Comparison of ENCODE assay signal across 9 mouse cellular contexts in genomic region chr5:125395008-125395407, GRCm38 (mm10). TPM values are rescaled to one million over a fixed set of nuclear protein-coding genes. Genes with fewer than 3 reads are reported as not detected.
DNase-seq lines count a peak whose midpoint lies in the region; ATAC-seq and TF ChIP-seq lines count a peak whose summit lies in the region.
"Had no signal": no experiment of that assay in that cellular context is flagged by ENCODE, and none has a peak within 500 bp of the region (broad histone marks: within the 10 kb centered on the region; RNA-seq: fewer than 3 reads in every experiment).

No protein-coding gene starts in this region.

- TF ChIP-seq CTCF in ES-Bruce4 (IDR thresholded peaks at IDR 0.05; ENCODE audit: low read depth, low read length), result no peak

- no peak overlapping the region for H3K4me3 ChIP-seq in heart, embryonic 10.5 days
- no peak overlapping the region for H3K4me3 ChIP-seq in ES-Bruce4 (ENCODE audit: low read depth, low read length)
- H3K4me3 ChIP-seq in heart, embryonic 16.5 days (ENCODE audit: low read length), result no peak overlapping the region
- H3K4me3 ChIP-seq in macrophage (ENCODE audit: inconsistent target), result no peak overlapping the region

- H3K4me1 ChIP-seq in heart, embryonic 10.5 days, result peaks cover 37% of the 10 kb centered on the region
- no peaks in the 10 kb centered on the region for H3K4me1 ChIP-seq in ES-Bruce4 (ENCODE audit: control insufficient read depth, insufficient read depth, low read length)
- peaks cover 39% of the 10 kb centered on the region for H3K4me1 ChIP-seq in heart, embryonic 16.5 days (ENCODE audit: control insufficient read depth, insufficient read depth, low read length)

- H3K4me2 ChIP-seq in heart, embryonic 16.5 days (ENCODE audit: low read depth, low read length), result peak overlapping the region; percentile 73; the same call in 1 of the 2 replicates

- no peaks in the 10 kb centered on the region for H3K9me3 ChIP-seq in heart, embryonic 10.5 days
- H3K9me3 ChIP-seq in ES-Bruce4 (replicated peaks; ENCODE audit: control insufficient read depth, insufficient read depth, low read length, poor library complexity, severe bottlenecking), result no peaks in the 10 kb centered on the region
- no peaks in the 10 kb centered on the region for H3K9me3 ChIP-seq in heart, embryonic 16.5 days (replicated peaks; ENCODE audit: control insufficient read depth, low read length)

- H3K9ac ChIP-seq in ES-Bruce4 (ENCODE audit: low read depth, poor library complexity, severe bottlenecking), result peak overlapping the region; percentile 68
- no peak overlapping the region; the same call in 1 of the 2 replicates for H3K9ac ChIP-seq in heart, embryonic 16.5 days (ENCODE audit: low read length)

- no peak for ATAC-seq in heart, embryonic 16.5 days (replicated peaks; ENCODE audit: extremely low read depth, insufficient read depth, low FRiP score)
- ATAC-seq in monocyte, adult 5-6 weeks (replicated peaks; ENCODE audit: insufficient number of reproducible peaks, low FRiP score, low TSS enrichment, poor library complexity, severe bottlenecking), result no peak

- no peak for TF ChIP-seq POLR2A in ES-Bruce4 (IDR thresholded peaks at IDR 0.05; ENCODE audit: insufficient read depth, low read length)

- no peak for TF ChIP-seq EP300 in ES-Bruce4 (IDR thresholded peaks at IDR 0.05; ENCODE audit: insufficient read depth, low read depth, low read length)

- no peaks in the 10 kb centered on the region for H3K36me3 ChIP-seq in heart, embryonic 10.5 days
- no peaks in the 10 kb centered on the region for H3K36me3 ChIP-seq in ES-Bruce4 (ENCODE audit: control insufficient read depth, insufficient read depth, low read length, poor library complexity, severe bottlenecking)
- H3K36me3 ChIP-seq in heart, embryonic 16.5 days (ENCODE audit: control insufficient read depth, insufficient read depth), result no peaks in the 10 kb centered on the region
- H3K36me3 ChIP-seq in macrophage (ENCODE audit: inconsistent target), result no peaks in the 10 kb centered on the region

- no peaks in the 10 kb centered on the region; the same call in 1 of the 2 replicates for H3K27me3 ChIP-seq in heart, embryonic 10.5 days (ENCODE audit: insufficient read depth, poor library complexity, severe bottlenecking)
- no peaks in the 10 kb centered on the region for H3K27me3 ChIP-seq in ES-Bruce4 (ENCODE audit: control insufficient read depth, insufficient read depth, low read length, poor library complexity, severe bottlenecking)
- no peaks in the 10 kb centered on the region for H3K27me3 ChIP-seq in heart, embryonic 16.5 days (ENCODE audit: control insufficient read depth, insufficient read depth, low read length)

- H3K27ac ChIP-seq in heart, embryonic 10.5 days, result peak overlapping the region; percentile 100
- H3K27ac ChIP-seq in ES-Bruce4 (ENCODE audit: insufficient read depth, low read length), result peak overlapping the region; percentile 95; the same call in 1 of the 2 replicates
- H3K27ac ChIP-seq in heart, embryonic 16.5 days (ENCODE audit: low read length), result peak overlapping the region; percentile 96
- peak overlapping the region; percentile 100 for H3K27ac ChIP-seq in macrophage

- DNase-seq in heart, embryonic 10.5 days (ENCODE audit: low spot score), result no peak
- DNase-seq in heart, postnatal 4 days, result no peak
- no peak for DNase-seq in spleen, adult 12 weeks (ENCODE audit: low spot score)
- DNase-seq in lung, postnatal 25 days (ENCODE audit: low spot score), result no peak
- DNase-seq: thymus, adult 18-20 months had no signal

- 65% methylated on average over 3 of the region's 3 CpGs for WGBS in heart, embryonic 10.5 days
- 60% methylated on average over 3 of the region's 3 CpGs for WGBS in heart, embryonic 16.5 days
- 25% methylated on average over 3 of the region's 3 CpGs for WGBS in macrophage (ENCODE audit: missing documents)

- peaks cover 22% of the 10 kb centered on the region; the same call in 1 of the 2 replicates for H3K79me2 ChIP-seq in macrophage (ENCODE audit: inconsistent target)

RNA-seq across cellular contexts. Expression of gene Ubc, which starts 5.0 kb away (rescaled TPM):
- 921 and 966 TPM in 2 replicates for polyA plus RNA-seq in heart, embryonic 10.5 days (2016; fragmentation: Nextera tagmentation; extraction: Ambion mirVana)
- 100 to 1,000 TPM; 781 to 834 TPM for total RNA-seq in heart, postnatal 4 days (2021)
- polyA plus RNA-seq in ES-Bruce4 (2011; ENCODE audit: insufficient read depth, insufficient read length, low read depth, missing spikeins) (329 and 334 TPM in 2 replicates), macrophage (2018) (431 to 1,072 TPM (median 940 TPM) in 3 replicates)
- polyA plus RNA-seq in heart, embryonic 16.5 days (2015; fragmentation: Nextera tagmentation; extraction: Ambion mirVana), result 928 and 945 TPM in 2 replicates
- total RNA-seq in macrophage (2018; cell fraction: chromatin; rRNA removed), result 100 to 1,000 TPM in 23 of 26 experiments, 10 to 100 TPM in 3; 63.9 to 507 (median 213) TPM
- 1,000 to 10,000 TPM in 21 of 26 experiments, 100 to 1,000 TPM in 5; 601 to 2,041 (median 1,305) TPM for total RNA-seq in macrophage (2018; cell fraction: cytosol; rRNA removed)
- 100 to 1,000 TPM; 220 to 953 (median 671) TPM for total RNA-seq in macrophage (2018; cell fraction: nucleus; rRNA removed)
- total RNA-seq in monocyte, adult 5-6 weeks (2017), result 791 to 1,058 TPM (median 1,006 TPM) in 3 replicates

RNA-seq across cellular contexts. Expression of gene Gm10382, which starts 5.9 kb away (rescaled TPM):
- polyA plus RNA-seq in heart, embryonic 10.5 days (2016; fragmentation: Nextera tagmentation; extraction: Ambion mirVana), result 0.34 and 0.67 TPM in 2 replicates
- under 1 TPM; 0.21 to 0.29 TPM for total RNA-seq in heart, postnatal 4 days (2021)
- polyA plus RNA-seq in ES-Bruce4 (2011; ENCODE audit: insufficient read depth, insufficient read length, low read depth, missing spikeins), result not detected in 2 replicates
- polyA plus RNA-seq in heart, embryonic 16.5 days (2015; fragmentation: Nextera tagmentation; extraction: Ambion mirVana), result 0.27 and 0.30 TPM in 2 replicates
- 1 to 10 TPM in 20 of 26 experiments, under 1 TPM in 5, not detected in 1; 0.41 to 6.7 (median 1.5) TPM for total RNA-seq in macrophage (2018; cell fraction: chromatin; rRNA removed)
- under 1 TPM in 20 of 26 experiments, not detected in 6; 0.05 to 0.63 (median 0.18) TPM for total RNA-seq in macrophage (2018; cell fraction: cytosol; rRNA removed)
- total RNA-seq in macrophage (2018; cell fraction: nucleus; rRNA removed), result 10 to 100 TPM in 1 of 26 experiments, 1 to 10 TPM in 18, under 1 TPM in 4, not detected in 3; 0.60 to 10.9 (median 2.2) TPM
- not detected in 3 replicates for polyA plus RNA-seq in macrophage (2018)
- total RNA-seq in monocyte, adult 5-6 weeks (2017), result 2.9 TPM in 1 of 3 replicates, not detected in the others

RNA-seq across cellular contexts. Expression of gene Dhx37, which starts 38.9 kb away (rescaled TPM):
- polyA plus RNA-seq in heart, embryonic 10.5 days (2016; fragmentation: Nextera tagmentation; extraction: Ambion mirVana), result 15.9 and 18.7 TPM in 2 replicates
- total RNA-seq in heart, postnatal 4 days (2021), result 10 to 100 TPM; 13.6 to 14.6 TPM
- polyA plus RNA-seq in ES-Bruce4 (2011; ENCODE audit: insufficient read depth, insufficient read length, low read depth, missing spikeins), result 35.2 and 42.3 TPM in 2 replicates
- polyA plus RNA-seq in heart, embryonic 16.5 days (2015; fragmentation: Nextera tagmentation; extraction: Ambion mirVana), result 8.5 and 10.5 TPM in 2 replicates
- total RNA-seq in macrophage (2018; cell fraction: chromatin; rRNA removed), result 10 to 100 TPM in 21 of 26 experiments, 1 to 10 TPM in 5; 4.6 to 34.3 (median 17.3) TPM
- 10 to 100 TPM in 6 of 26 experiments, 1 to 10 TPM in 20; 5.1 to 12.6 (median 8.3) TPM for total RNA-seq in macrophage (2018; cell fraction: cytosol; rRNA removed)
- 10 to 100 TPM in 10 of 26 experiments, 1 to 10 TPM in 16; 5.9 to 22.3 (median 9.2) TPM for total RNA-seq in macrophage (2018; cell fraction: nucleus; rRNA removed)
- polyA plus RNA-seq in macrophage (2018), result 6.9 to 16.2 TPM (median 11.8 TPM) in 3 replicates
- 4.7 to 22.7 TPM (median 19.3 TPM) in 3 replicates for total RNA-seq in monocyte, adult 5-6 weeks (2017)

RNA-seq across cellular contexts. Expression of gene Bri3bp, which starts 46.4 kb away (rescaled TPM):
- polyA plus RNA-seq in heart, embryonic 10.5 days (2016; fragmentation: Nextera tagmentation; extraction: Ambion mirVana), result 45.6 and 52.9 TPM in 2 replicates
- total RNA-seq in heart, postnatal 4 days (2021), result 10 to 100 TPM; 55.8 to 56.3 TPM
- polyA plus RNA-seq in ES-Bruce4 (2011; ENCODE audit: insufficient read depth, insufficient read length, low read depth, missing spikeins) (43.8 and 45.8 TPM in 2 replicates), macrophage (2018) (3.6 to 7.6 TPM (median 5.6 TPM) in 3 replicates)
- 44.1 and 45.2 TPM in 2 replicates for polyA plus RNA-seq in heart, embryonic 16.5 days (2015; fragmentation: Nextera tagmentation; extraction: Ambion mirVana)
- 1 to 10 TPM in 13 of 26 experiments, under 1 TPM in 12, not detected in 1; 0.17 to 5.0 (median 1.0) TPM for total RNA-seq in macrophage (2018; cell fraction: chromatin; rRNA removed)
- total RNA-seq in macrophage (2018; cell fraction: cytosol; rRNA removed), result 1 to 10 TPM; 1.5 to 8.9 (median 3.8) TPM
- 1 to 10 TPM; 1.1 to 8.5 (median 2.7) TPM for total RNA-seq in macrophage (2018; cell fraction: nucleus; rRNA removed)
- total RNA-seq in monocyte, adult 5-6 weeks (2017), result 19.1 to 27.0 TPM (median 23.6 TPM) in 3 replicates

RNA-seq across cellular contexts. Expression of gene Scarb1, which starts 54.1 kb away (rescaled TPM):
- polyA plus RNA-seq in heart, embryonic 10.5 days (2016; fragmentation: Nextera tagmentation; extraction: Ambion mirVana), result 73.1 and 94.3 TPM in 2 replicates
- total RNA-seq in heart, postnatal 4 days (2021), result 10 to 100 TPM; 65.7 to 67.0 TPM
- polyA plus RNA-seq in ES-Bruce4 (2011; ENCODE audit: insufficient read depth, insufficient read length, low read depth, missing spikeins) (59.6 and 63.9 TPM in 2 replicates), macrophage (2018) (80.8 to 94.6 TPM (median 83.7 TPM) in 3 replicates)
- polyA plus RNA-seq in heart, embryonic 16.5 days (2015; fragmentation: Nextera tagmentation; extraction: Ambion mirVana), result 72.9 and 75.5 TPM in 2 replicates
- 100 to 1,000 TPM in 4 of 26 experiments, 10 to 100 TPM in 21, 1 to 10 TPM in 1; 8.4 to 109 (median 52.5) TPM for total RNA-seq in macrophage (2018; cell fraction: chromatin; rRNA removed)
- 10 to 100 TPM; 43.9 to 88.4 (median 58.6) TPM for total RNA-seq in macrophage (2018; cell fraction: cytosol; rRNA removed)
- total RNA-seq in macrophage (2018; cell fraction: nucleus; rRNA removed), result 100 to 1,000 TPM in 2 of 26 experiments, 10 to 100 TPM in 24; 21.7 to 129 (median 52.7) TPM
- 67.9 to 84.6 TPM (median 77.1 TPM) in 3 replicates for total RNA-seq in monocyte, adult 5-6 weeks (2017)
